8 mouse cellular contexts compared by ENCODE assay signal in the genomic region with DNA sequence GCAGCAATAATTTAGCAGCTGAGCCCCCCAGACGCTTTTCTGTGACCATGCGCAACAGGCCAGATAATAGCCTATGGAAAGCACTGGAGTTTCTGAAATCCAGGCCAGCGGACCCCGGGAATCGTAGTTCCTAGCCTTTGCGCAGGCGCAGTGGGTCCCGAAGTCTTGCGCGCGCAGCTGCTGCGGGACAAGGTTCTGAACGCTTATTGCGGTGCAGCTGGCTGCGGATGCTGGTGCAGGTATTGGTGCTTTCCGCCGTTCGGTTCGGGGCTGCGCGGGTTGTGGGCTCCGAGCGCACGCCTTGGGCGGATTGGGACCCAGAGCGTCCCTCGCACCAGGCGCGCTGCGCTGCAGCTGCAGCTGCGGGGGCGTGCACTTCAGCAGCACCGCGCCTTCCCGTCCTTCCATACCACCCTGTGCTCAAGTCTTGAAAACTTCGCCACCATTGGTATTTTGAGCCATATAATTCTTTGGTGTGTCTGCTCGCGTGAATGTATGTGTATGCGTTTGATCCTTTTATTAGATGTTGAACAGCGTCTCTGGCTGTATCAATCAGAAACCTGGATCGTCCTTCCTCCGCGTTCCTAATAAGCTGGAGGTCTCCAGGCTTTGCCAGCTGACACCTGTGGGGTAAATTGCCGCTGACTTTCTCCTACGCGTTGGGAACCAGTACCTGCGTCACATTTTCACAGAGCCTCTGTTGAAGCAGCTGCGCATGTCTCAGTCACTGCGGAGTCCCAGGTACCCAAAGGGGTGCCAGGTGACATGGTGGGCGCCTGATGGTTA. TPM values are rescaled to one million over a fixed set of nuclear protein-coding genes. Genes with fewer than 3 reads are reported as not detected.
DNase-seq lines count a peak whose midpoint lies in the region; ATAC-seq and TF ChIP-seq lines count a peak whose summit lies in the region.

TSS of gene Zkscan16 (plus strand) at position 209 of the 786 bp plus-strand sequence.

- peak within 1 kb of the TSS; percentile 92 for H3K4me2 ChIP-seq in forebrain, embryonic 11.5 days (ENCODE audit: low read depth, low read length, severe bottlenecking)
- H3K4me2 ChIP-seq in heart, embryonic 15.5 days, result peak within 1 kb of the TSS; percentile 84
- H3K4me2 ChIP-seq in myocyte (ENCODE audit: low read depth), result peak within 1 kb of the TSS; percentile 51

- H3K36me3 ChIP-seq in forebrain, embryonic 11.5 days (ENCODE audit: control insufficient read depth, insufficient read depth, low read length), result no peaks in the 10 kb centered on the region
- no peaks in the 10 kb centered on the region for H3K36me3 ChIP-seq in heart, embryonic 15.5 days
- no peaks in the 10 kb centered on the region for H3K36me3 ChIP-seq in liver, adult 2 months (ENCODE audit: control insufficient read depth, insufficient read depth, low read length)
- no peaks in the 10 kb centered on the region for H3K36me3 ChIP-seq in myocyte (ENCODE audit: control insufficient read depth, insufficient read depth)

- H3K27me3 ChIP-seq in forebrain, embryonic 11.5 days (ENCODE audit: control insufficient read depth, insufficient read depth, low read length), result no peaks in the 10 kb centered on the region
- H3K27me3 ChIP-seq in heart, embryonic 15.5 days, result peaks cover 19% of the 10 kb centered on the region
- H3K27me3 ChIP-seq in liver, adult 2 months (ENCODE audit: control insufficient read depth, insufficient read depth, low read length), result peaks cover 8% of the 10 kb centered on the region; the same call in 1 of the 2 replicates
- H3K27me3 ChIP-seq in myocyte (ENCODE audit: control insufficient read depth, insufficient read depth, insufficient read length), result peaks cover 6% of the 10 kb centered on the region

- DNase-seq in B cell, adult 2 months, result peak; percentile 71 to 72
- DNase-seq in forebrain, embryonic 11.5 days (ENCODE audit: low spot score), result peak; percentile 95
- DNase-seq in kidney, postnatal 10 days, result peak; percentile 89
- peak; percentile 17 for DNase-seq in liver, adult 2 months (ENCODE audit: extremely low read depth, low read depth, low spot score)
- DNase-seq in spleen, postnatal 36 days (ENCODE audit: low spot score in 2 of 2), result peak; percentile 29 to 42

- H3K27ac ChIP-seq in brown adipose tissue, adult 24 weeks (replicated peaks; ENCODE audit: low read depth, low read length), result no peak within 1 kb of the TSS
- no peak within 1 kb of the TSS for H3K27ac ChIP-seq in forebrain, embryonic 11.5 days (ENCODE audit: low read depth, low read length)
- no peak within 1 kb of the TSS for H3K27ac ChIP-seq in heart, embryonic 15.5 days
- no peak within 1 kb of the TSS for H3K27ac ChIP-seq in liver, adult 2 months (replicated peaks; ENCODE audit: insufficient read depth, low read depth, low read length)

- TF ChIP-seq POLR2A in liver, adult 2 months (IDR thresholded peaks at IDR 0.05; ENCODE audit: extremely low read depth, insufficient read depth, low read length), result no peak
- TF ChIP-seq POLR2A in myocyte (IDR thresholded peaks at IDR 0.05; ENCODE audit: insufficient read length, low read depth), result no peak

- H3K79me2 ChIP-seq in liver, adult 2 months (ENCODE audit: control insufficient read depth, insufficient read depth, low read length), result no peaks in the 10 kb centered on the region
- no peaks in the 10 kb centered on the region for H3K79me2 ChIP-seq in myocyte (ENCODE audit: control insufficient read depth, insufficient read depth)

- TF ChIP-seq CTCF in liver, adult 2 months (IDR thresholded peaks at IDR 0.05; ENCODE audit: low read depth, low read length), result no peak

- peak; percentile 87 for ATAC-seq in forebrain, embryonic 11.5 days (replicated peaks; ENCODE audit: low FRiP score)
- no peak for ATAC-seq in heart, embryonic 15.5 days (replicated peaks; ENCODE audit: insufficient number of reproducible peaks, insufficient read depth, low FRiP score, low read depth)

- peak within 1 kb of the TSS; percentile 71 for H3K4me3 ChIP-seq in brown adipose tissue, adult 24 weeks (ENCODE audit: insufficient read depth, low read depth, low read length)
- H3K4me3 ChIP-seq in forebrain, embryonic 11.5 days (ENCODE audit: low read depth, low read length), result peak within 1 kb of the TSS; percentile 66
- peak within 1 kb of the TSS; percentile 66 for H3K4me3 ChIP-seq in heart, embryonic 15.5 days
- H3K4me3 ChIP-seq in liver, adult 2 months (ENCODE audit: insufficient read depth, low read depth, low read length), result peak within 1 kb of the TSS; percentile 58
- H3K4me3 ChIP-seq in myocyte, result no peak within 1 kb of the TSS

- peak within 1 kb of the TSS; percentile 76 for H3K9ac ChIP-seq in forebrain, embryonic 11.5 days (ENCODE audit: low read length)
- peak within 1 kb of the TSS; percentile 53 for H3K9ac ChIP-seq in heart, embryonic 15.5 days
- H3K9ac ChIP-seq in liver, adult 2 months (ENCODE audit: low read depth, low read length), result peak within 1 kb of the TSS; percentile 5; the same call in 1 of the 2 replicates

- no peak within 1 kb of the TSS for H3ac ChIP-seq in myocyte (ENCODE audit: control insufficient read depth, insufficient read length)

- no peaks in the 10 kb centered on the region for H3K4me1 ChIP-seq in brown adipose tissue, adult 24 weeks (ENCODE audit: control insufficient read depth, insufficient read depth, insufficient read length, low read length)
- H3K4me1 ChIP-seq in forebrain, embryonic 11.5 days (replicated peaks; ENCODE audit: control insufficient read depth, insufficient read depth, low read length), result peaks cover 2% of the 10 kb centered on the region; the same call in 1 of the 2 replicates
- peaks cover 9% of the 10 kb centered on the region; the same call in 1 of the 2 replicates for H3K4me1 ChIP-seq in heart, embryonic 15.5 days (replicated peaks)
- 0 out of 2 replicates have a peak, but pooled peaks cover 3% of the 10 kb centered on the region for H3K4me1 ChIP-seq in liver, adult 2 months (ENCODE audit: control insufficient read depth, insufficient read depth, low read length)

- H3K9me3 ChIP-seq in forebrain, embryonic 11.5 days (ENCODE audit: control insufficient read depth, low read length), result no peaks in the 10 kb centered on the region
- no peaks in the 10 kb centered on the region for H3K9me3 ChIP-seq in heart, embryonic 15.5 days (replicated peaks)

- WGBS in forebrain, embryonic 11.5 days, result under 1% methylated on average over 50 of the region's 50 CpGs
- 2% methylated on average over 50 of the region's 50 CpGs for WGBS in heart, embryonic 15.5 days
- 3% methylated on average over 50 of the region's 50 CpGs for WGBS in liver, adult 2 months

TF ChIP-seq in myocyte, 11 proteins besides CTCF, POLR2A, EP300 and RAD21:
- TF ChIP-seq MYOD1 (IDR thresholded peaks at IDR 0.05; ENCODE audit: control insufficient read depth in 1 of 3, insufficient read length in 2 of 3, low read depth in 2 of 3) (peak in 1 of 3 experiments; percentile 46), MYOG (IDR thresholded peaks at IDR 0.05; ENCODE audit: control insufficient read depth in 1 of 3, insufficient read depth in 1 of 3, insufficient read length in 2 of 3, low read depth in 2 of 3) (no peak)

RNA-seq across cellular contexts. Expression of gene Zkscan16, which starts in this region (rescaled TPM):
- polyA plus RNA-seq in brown adipose tissue, adult 24 weeks (2012; ENCODE audit: insufficient read depth, insufficient read length, missing spikeins), result not detected in 2 replicates
- 1.2 TPM in 2 replicates for polyA plus RNA-seq in forebrain, embryonic 11.5 days (2014; fragmentation: Nextera tagmentation; extraction: Ambion mirVana)
- polyA plus RNA-seq in heart, embryonic 15.5 days (2015; fragmentation: Nextera tagmentation; extraction: Ambion mirVana), result 0.05 and 0.08 TPM in 2 replicates
- total RNA-seq in liver, adult 2 months (2014; rRNA removed), result not detected in 2 replicates
- polyA plus RNA-seq in liver, adult 2 months (2012; rRNA removed), result not detected in 2 replicates
- not detected for polyA plus RNA-seq in myocyte (2012; fragmentation: generic; extraction: Trizol)

Comparison
In these comparisons a context has a peak if more than half of its experiments do, and no peak if none do; other contexts are left out.
1. Peak in DNase-seq, H3K4me3 ChIP-seq and H3K9ac ChIP-seq in liver, adult 2 months; RNA of the gene not detected or under 1 TPM.
2. DNase-seq: peak in every context shown above with its lines; median percentile 95 in forebrain, embryonic 11.5 days; 89 in kidney, postnatal 10 days; 72 in B cell, adult 2 months; 36 in spleen, postnatal 36 days; 17 in liver, adult 2 months.
3. H3K9ac ChIP-seq: peak in every context shown above with its lines; median percentile 76 in forebrain, embryonic 11.5 days; 53 in heart, embryonic 15.5 days; 5 in liver, adult 2 months.